Mouse (Mus musculus): ENCODE results near the gene Zfp84.

The Zfp84 gene

DNA sequence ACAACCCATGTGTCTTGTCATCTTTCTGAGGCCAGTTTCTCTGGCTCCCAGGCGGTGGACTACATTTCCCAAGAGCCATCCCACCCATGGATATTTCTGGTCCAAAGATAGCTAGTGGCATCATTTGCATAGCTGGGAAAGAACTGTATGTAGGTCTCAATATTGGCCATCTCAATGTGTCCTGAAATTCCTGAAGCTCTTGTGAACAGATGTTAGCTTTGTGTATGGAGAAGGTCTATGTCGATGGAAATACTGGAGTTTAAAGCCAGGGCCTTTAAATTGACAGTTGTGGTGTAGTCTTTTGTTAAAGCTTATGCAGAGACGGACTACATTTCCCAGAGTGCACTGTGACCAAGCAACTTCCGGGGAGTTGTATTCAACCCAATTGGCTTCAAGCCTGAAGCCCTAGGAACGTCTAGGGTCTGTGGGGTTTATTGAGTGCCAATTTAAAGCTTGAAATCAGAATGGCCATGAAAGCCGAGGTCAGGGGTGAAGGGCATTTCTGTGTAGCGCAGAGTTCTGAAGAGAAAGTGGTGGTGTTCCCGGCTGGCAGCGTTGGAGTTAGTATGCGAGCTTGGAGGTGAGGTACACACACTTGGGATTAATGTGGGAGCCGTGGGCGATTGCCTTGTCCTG, 50.4 kb downstream of the Zfp84 start:
- DNase-seq: peak; percentile 58

DNA sequence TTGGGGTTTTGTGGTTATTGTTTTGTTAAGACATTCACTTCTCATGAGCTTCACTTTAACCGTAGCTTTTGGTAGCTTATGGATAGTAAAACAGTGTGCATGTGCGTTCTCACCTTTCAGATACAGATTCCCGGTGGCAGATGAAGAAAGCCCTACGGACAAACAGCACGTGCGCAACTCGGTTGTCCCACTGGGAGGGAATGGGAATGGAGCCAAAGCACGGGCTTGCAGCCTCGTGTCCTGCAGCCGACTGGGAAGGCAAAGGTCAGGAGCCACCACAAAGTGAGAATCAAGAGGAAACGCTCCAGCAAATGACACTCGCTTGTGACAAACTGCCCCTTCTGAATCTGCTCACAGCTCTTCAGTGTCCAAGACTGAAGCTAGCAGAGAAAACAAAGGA, 59.6 kb downstream of the Zfp84 start:
- DNase-seq: no peak
